Mouse (Mus musculus) granulocyte monocyte progenitor cell, adult 5-6 weeks (primary cell): ENCODE measurements around the gene Capn11. TPM values are rescaled to one million over a fixed set of nuclear protein-coding genes. Genes with fewer than 3 reads are reported as not detected.
"Not testable (repeated sequence)": the region's sequence is repeated elsewhere in the genome, so short reads cannot be mapped to it uniquely, and the experiment has no call there.

ENCODE experiments used
- ATAC-seq: replicated peaks from 2 replicates; pipeline ENCODE4 v1.8.0; 2016; ENCODE audit warnings: mild to moderate bottlenecking, moderate TSS enrichment, inconsistent platforms; ENCODE audit not compliant: poor library complexity, severe bottlenecking
- total RNA-seq, 2 experiments: library from RNA; stranded (forward) in 1 of 2; stranded (reverse) in 1 of 2; fragments of 200-712, 200-1000 nt in 1 of 2; fragments of >200 nt in 1 of 2; fragmentation: Nextera tagmentation in 1 of 2; gene quantifications; 2 replicates each; pipeline ENCODE4 v1.2.3; 2014 to 2017

Capn11 gene
- total RNA-seq, 2 experiments from 2014 or later, result not detected

DNA sequence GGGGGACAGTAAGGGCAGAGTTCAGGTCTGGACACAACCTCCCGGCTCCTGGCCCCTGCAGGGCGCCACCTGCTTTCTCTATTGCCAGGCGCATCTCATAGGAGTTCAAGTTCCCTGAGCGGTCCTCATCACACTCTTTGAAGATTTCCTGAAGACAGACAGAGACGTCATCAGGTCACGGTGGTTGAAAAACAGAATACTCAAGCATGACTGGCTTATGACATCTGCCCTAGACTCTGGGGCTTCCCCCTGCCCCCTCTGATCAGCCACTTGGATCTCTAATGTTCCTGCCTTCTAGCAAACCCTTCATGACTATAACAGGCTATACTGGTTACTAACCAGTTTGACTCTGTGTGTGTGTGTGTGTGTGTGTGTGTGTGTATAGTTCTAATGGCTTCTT is 27.2 kb downstream of the Capn11 start:
- ATAC-seq, result no peak

DNA sequence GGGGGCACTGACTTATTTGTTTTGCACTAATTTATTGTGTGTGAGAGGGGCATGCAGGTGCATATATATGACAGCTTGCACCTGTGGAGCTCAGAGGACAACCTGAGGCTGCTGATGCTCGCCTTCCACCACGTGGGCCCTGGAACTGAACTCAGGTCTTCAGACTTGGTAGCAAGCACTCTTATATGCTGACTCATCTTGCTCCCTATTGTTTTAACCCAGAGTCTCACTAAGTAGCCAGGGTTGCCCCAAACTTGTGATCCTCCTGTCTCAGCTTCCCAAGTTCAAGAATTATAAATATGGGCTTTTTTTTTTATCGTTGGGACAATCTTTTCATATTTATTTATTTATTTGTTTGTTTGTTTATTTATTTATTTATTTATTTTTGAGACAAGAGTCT is 28.1 kb downstream of the Capn11 start:
- no peak for ATAC-seq

DNA sequence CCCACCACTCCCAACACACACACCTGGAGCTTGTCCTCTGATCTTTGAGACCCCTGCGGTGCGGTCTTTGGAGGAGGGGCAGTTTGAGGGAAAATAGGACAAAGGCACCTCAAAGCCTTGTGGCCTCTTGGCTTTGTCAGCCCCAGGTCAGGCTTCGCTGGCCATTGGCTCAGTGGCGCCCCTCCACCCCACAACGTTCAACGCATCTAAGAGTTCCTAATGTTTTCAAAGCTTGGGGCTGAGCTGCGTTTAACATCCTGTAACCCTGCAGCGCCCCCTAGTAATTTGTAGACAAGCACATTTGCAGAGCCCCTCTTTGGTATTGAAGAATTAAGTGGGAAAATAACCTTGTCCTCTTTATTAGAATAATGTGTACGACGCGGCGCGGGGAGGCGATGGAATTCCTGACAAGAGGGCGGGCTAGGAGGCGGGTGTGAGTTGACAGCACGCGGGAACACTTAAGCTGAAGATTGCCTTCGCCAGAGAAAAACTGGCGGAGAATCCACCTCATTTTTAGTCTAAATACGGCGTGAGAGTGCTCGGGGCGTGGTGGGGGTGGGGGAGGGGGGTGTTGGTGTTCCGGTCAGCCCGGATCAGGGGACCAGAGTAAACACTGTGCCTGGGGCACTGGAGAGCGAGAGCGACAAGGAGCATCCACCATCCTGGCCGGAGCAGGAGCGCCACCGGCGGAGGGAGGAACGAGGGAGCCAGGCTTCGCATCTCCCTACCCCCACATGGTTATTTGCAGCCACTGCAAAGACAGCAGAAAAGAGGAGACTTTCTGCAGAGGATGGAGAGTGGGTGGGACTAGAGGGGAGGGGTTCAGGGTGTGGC is 29.0 kb downstream of the Capn11 start:
- ATAC-seq, result peak; percentile 51

DNA sequence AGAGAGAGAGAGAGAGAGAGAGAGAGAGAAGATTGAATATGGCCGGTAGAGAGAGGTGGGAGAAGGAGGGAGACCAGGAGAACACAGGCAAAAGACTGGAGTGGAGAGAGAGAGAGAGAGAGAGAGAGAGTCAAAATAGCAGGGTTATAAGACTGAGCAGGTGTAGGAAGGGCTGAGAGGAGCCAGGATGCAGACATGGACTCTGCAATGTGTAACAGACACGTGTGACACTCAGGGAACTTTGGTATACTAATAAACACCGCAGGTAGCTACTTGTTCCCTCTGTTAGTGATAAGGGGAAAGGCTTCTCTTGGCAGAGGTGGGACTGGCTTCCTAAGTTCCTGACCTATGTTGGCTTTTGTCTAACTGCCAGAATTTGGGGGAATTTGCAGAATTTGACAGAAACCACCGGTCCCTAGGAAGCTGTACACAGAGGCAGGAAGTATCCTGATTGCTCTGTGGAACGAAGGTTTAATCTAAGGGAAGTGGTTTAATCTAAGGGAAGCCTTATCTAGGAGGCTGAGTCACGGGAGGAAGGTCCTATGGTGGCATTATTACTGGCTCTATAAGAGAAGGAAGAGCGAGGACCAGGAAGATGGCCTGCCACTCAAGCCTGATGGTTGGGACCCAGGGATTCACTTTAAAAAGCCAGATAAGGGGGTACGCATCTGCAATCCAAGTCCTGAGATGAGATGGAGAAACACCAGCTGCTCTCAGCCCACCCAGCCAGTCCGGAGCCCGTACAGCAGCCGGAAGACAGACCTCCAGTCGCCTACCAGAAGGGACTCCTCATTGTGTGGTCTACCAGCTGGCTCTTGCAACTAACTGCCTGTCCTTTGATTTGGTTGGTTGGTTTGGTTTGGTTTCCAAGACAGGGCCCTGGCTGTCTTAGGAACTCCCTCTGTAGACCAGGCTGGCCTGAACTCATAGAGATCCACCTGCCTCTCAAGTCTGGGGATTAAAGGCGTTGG is 30.0 kb downstream of the Capn11 start:
- ATAC-seq, result peak; percentile 25; the same call in 1 of the 2 replicates

GRCm38 (mm10) chr17:45628160-45628559 is 31.0 kb downstream of the Capn11 start:
- ATAC-seq, result no peak

GRCm38 (mm10) chr17:45626577-45627134 is 32.5 kb downstream of the Capn11 start:
- peak; percentile 85 for ATAC-seq

DNA sequence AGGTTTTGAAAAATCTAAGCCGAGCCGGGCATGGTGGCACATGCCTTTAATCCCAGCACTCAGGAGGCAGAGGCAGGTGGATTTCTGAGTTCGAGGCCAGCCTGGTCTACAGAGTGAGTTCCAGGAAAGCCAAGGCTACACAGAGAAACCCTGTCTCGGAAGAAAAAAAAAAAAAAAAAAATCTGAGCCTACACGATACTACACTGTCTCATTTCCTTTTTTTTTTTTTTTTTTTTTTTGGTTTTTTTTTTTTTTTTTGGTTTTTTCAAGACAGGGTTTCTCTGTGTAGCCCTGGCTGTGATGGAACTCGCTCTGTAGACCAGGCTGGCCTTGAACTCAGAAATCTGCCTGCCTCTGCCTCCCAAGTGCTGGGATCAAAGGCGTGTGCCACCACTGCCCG is 35.7 kb downstream of the Capn11 start:
- ATAC-seq, result not testable (repeated sequence)

- peak; percentile 87 for ATAC-seq
Measured at GRCm38 (mm10) chr17:45619386-45620256, 39.5 kb downstream of the Capn11 start.

DNA sequence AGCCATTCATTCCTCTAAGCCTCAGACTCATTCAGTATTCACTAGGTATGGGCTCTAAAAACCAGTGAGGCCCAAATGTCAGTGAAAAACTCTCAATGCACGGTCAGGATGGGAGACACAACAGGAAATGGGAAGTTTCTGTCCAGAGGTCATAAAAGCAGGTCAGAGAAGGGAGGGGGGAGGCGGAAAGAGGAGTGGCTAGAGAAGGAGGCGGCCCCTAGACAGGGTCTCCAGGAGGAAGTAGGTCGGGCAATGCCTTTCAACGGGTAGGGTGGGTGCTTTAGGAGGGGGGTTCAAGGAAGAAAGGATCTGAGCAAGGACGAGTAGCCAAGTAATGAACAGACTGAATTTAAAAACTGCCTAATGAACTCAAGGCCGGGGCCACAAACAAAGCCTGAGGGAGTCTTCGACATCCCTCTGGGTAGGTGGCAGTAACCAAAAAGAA is 40.2 kb downstream of the Capn11 start:
- ATAC-seq, result peak; percentile 68

- ATAC-seq, result no peak
Measured at GRCm38 (mm10) chr17:45617655-45618054, 41.5 kb downstream of the Capn11 start.

- ATAC-seq, result no peak
Measured at GRCm38 (mm10) chr17:45616679-45617078, 42.4 kb downstream of the Capn11 start.

DNA sequence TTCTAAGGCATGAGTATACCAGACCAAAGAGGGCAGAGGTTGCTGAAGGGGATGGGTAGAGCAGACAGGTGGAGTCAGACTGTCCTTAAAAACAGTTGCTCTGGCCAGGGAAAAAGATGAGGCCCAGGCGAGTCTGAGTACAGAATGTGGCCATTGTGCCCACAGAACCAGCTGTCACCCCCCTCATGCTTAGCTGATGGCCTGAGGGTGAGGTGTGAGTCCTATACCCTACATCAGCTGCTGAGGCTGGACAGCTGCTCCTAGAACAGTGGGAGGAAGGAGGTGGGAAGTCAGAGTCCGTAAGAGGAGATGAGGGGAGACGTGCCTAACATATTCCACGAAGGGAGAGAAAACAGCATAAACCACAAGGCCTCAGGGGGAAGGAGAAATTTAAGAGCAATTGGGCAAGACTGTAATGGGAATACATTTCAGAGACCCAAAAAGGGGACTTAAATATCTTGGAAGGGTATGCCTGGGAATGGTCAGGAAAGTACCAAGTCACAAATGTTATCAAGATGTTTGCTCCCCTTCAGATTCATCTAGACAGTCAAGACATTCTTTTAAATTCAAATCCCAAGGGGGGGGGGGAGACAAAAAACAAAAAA is 43.0 kb downstream of the Capn11 start:
- no peak for ATAC-seq

DNA sequence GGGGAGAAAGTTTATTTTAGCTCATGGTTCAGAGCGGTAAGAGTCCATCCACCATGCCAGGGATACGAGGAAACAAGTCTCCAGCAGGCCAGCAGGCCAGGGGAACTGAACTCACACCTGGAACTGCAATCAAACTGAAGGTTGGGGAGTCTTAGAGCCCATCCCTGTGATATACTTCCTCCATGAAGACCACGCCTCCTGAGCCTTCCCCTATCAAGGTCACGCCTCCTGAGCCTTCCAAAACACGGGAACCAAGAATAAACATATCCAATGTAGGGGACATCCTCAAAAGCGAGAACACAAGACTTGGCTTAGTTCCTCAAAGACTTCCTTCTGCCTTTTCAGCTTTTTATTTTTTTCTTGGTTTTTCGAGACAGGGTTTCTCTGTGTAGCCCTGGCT is 46.2 kb downstream of the Capn11 start:
- peak; percentile 98 for ATAC-seq

GRCm38 (mm10) chr17:45612008-45612407 is 47.1 kb downstream of the Capn11 start:
- no peak for ATAC-seq

DNA sequence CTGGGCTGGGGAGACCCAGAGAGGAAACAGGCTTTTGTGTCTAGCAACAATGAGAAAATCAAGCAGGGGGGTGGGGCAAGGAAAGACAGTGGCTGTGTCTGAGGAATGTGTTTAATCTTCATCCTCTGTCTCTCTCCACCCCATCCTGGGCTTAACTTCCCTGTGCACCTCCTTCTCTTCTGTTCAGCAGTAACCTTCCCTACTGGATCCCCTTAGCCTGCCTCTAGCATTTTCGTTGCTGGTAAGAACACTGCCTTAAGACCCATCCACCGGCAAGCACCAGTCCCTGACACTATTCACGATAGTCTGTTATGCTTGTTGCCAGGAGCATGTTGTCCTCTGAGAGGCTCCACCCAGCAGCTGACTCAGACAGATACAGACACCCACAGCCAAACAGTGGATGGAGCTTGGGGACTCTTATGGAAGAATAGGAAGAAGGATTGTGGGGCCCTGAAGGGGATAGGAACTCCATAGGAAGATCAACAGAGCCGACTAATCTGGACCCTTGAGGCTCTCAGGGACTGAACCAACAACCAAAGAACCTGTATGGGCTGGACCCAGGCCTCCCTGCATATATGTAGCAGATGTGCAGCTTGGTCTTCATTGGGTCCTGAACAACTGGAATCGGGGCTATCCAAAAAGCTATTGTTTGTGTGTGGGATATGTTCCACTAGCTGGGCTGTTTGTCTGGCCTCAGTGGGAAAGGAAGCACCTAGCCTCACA is 48.8 kb downstream of the Capn11 start:
- ATAC-seq, result no peak

DNA sequence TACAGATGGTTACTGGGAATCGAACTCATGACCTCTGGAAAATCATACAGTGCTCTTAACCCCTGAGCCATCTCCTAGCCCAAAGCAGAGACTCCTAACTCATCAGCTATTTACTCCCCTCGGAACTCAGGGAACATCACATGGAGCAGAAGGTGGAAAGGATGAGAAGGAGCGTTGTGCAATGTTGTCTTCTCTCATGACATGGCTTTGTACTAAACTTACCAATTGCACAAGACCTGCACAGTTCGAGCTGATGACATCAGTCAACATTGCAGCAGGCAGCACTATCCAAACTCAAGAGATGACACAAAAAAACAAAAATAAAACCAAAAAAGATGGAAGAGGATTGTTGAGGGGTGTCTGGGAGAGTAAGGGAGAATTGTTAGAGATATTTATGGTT is 50.7 kb downstream of the Capn11 start:
- peak; percentile 80 for ATAC-seq

DNA sequence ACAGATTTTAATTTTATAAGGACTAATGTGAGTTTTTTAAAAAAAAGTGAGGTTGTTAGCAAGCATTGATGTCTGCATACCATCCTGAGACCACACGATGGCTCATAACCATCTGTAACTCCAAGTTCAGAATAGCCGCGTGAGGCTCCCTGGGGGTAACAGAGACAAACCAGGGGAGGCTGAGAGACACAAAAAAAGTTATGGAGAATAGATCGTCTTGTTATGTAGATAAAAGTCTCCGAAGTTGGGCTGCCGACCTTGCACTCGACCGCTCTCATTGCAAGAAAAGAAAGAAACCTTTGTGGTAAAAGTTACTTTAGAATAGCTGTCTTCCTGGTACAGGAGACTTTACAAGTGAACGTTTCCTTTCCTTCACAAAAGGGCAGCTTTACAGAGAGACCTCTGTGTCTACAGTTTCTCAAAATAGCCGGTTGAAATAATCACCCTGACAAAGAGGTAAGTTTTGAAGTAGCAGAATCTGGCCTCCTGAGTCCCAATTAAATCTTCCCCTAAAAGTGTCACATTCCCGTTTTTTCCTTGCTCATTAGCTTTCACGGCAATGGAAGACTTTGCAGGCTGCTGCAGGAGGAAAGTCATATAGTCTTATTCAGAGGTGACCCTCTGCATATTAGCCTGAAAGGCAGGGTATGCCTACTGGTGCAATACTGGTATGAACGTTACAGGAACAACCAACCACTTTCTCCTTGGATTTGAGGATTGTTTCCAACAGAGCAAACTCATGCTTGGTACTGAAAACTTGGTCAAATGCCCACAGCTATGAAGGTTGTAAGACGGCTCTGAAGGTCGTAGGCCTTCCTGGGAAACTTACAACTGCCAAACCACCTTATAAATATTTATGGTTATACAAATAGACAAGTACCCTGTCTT is 51.9 kb downstream of the Capn11 start:
- ATAC-seq, result no peak

- ATAC-seq, result no peak
Measured at GRCm38 (mm10) chr17:45602984-45603383, 56.1 kb downstream of the Capn11 start.
